Mouse (Mus musculus) limb, embryonic 13.5 days (tissue): Measurements from ENCODE around the gene Med13l. TPM values are rescaled to one million over a fixed set of nuclear protein-coding genes. Genes with fewer than 3 reads are reported as not detected.

Experiments
- ATAC-seq: fragments of 200-750 bp; cut with Nextera tagmentation; 2 replicates; pipeline ENCODE4 v1.8.0; 2017; ENCODE audit warnings: low read depth, moderate number of reproducible peaks, moderate TSS enrichment; ENCODE audit not compliant: low FRiP score
- H3K27ac ChIP-seq: fragments of 300-500 bp; sonication (generic); 2 replicates; pipeline ENCODE4 v1.5.1; 2015; ENCODE audit warnings: inconsistent platforms, mild to moderate bottlenecking, moderate library complexity
- H3K27me3 ChIP-seq: fragments of 300-500 bp; sonication (generic); 2 replicates; pipeline ENCODE4 v1.6.1; 2015; ENCODE audit warnings: mild to moderate bottlenecking, inconsistent platforms
- H3K36me3 ChIP-seq: fragments of 300-500 bp; sonication (generic); 2 replicates; pipeline ENCODE4 v1.6.1; 2015; ENCODE audit warnings: inconsistent platforms, mild to moderate bottlenecking, moderate library complexity
- H3K4me1 ChIP-seq: fragments of 300-500 bp; sonication (generic); 2 replicates; pipeline ENCODE4 v1.6.1; 2015; ENCODE audit warnings: inconsistent platforms
- H3K4me2 ChIP-seq: fragments of 300-500 bp; sonication (generic); replicated peaks from 2 replicates; pipeline ENCODE4 v1.6.1; 2015; ENCODE audit warnings: inconsistent platforms, mild to moderate bottlenecking, moderate library complexity
- H3K4me3 ChIP-seq: fragments of 300-500 bp; sonication (generic); 2 replicates; pipeline ENCODE4 v1.5.1; 2015; ENCODE audit warnings: moderate library complexity, mild to moderate bottlenecking, inconsistent platforms
- H3K9ac ChIP-seq: fragments of 300-500 bp; sonication (generic); 2 replicates; pipeline ENCODE4 v1.6.1; 2015; ENCODE audit warnings: mild to moderate bottlenecking, inconsistent platforms
- H3K9me3 ChIP-seq: fragments of 300-500 bp; sonication (generic); 2 replicates; pipeline ENCODE4 v1.6.1; 2016; ENCODE audit warnings: inconsistent platforms
- WGBS: fragments of 180-500 bp; shearing (Covaris S2); methylation state at CpG from one replicate; pipeline ENCODE4 v1.1.7; 2015; 5-methylcytosine and 5-hydroxymethylcytosine counted together
- polyA plus RNA-seq: library from polyadenylated mRNA; unstranded; fragments of >200 nt; fragmentation: Nextera tagmentation; extraction: Ambion mirVana; gene quantifications from 2 replicates; pipeline ENCODE4 v1.2.1, GENCODE M21; 2015

The Med13l gene
- polyA plus RNA-seq, 1 experiment from 2014 or later: 19.1 TPM

DNA sequence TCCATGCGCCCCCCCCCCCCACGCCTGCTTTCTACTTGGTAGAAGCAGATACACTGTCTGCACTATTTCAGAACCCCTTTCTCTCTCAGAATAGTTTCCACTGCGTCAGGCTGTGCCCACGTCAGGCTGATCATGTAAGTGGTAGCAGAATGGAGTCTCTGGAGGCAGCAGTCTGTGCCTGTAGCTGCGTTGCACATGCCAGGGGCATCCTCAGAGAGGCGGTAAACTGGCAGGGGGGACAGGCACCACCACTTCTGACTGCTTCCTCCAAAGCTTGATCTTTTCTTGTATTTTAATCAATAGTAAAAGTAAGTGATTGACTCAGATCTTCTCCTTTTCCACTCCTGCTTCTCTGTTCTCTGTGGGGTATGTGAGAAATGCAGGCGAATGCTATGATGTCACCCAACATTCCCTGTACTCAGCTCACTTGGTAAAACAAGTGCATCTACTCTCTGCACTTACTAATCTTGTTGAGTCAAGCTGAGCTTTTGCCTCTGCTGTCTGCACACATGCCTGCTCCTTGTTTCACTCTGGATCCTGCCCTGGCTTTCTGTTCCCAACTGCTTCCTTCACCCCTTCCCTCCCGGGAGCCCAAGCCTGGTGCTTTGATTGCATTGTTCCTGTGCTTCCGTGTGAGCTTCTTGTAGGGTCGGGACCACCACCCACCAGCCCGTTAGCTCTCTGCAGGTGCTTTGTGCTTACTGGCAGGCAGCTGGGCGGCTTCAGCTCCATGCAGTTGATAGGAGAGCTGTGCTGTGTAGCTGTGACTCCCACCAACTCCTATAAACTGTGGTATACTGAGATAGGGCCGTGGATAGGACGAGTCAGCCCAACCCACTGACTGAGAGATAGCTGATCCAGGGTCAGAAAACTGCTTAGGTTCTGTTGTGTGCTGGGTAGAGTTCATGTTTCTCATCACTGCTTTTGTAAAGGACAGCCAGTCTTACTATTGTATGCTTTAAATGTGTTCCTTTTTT, 156.1 kb downstream of the Med13l start:
- H3K4me2 ChIP-seq: no peak overlapping the region
- WGBS: 58% methylated on average over 14 of the region's 14 CpGs
- no peak for ATAC-seq

GRCm38 (mm10) chr5:118717456-118717855, 157.0 kb downstream of the Med13l start:
- 70% methylated on average over 10 of the region's 10 CpGs for WGBS

More for the DNA sequence above, 156.1 kb downstream of the Med13l start:
- Histone ChIP-seq H3K9ac (no peak overlapping the region), H3K27me3 (no peaks in the 10 kb centered on the region), H3K27ac (no peak overlapping the region), H3K4me1 (peaks cover 35% of the 10 kb centered on the region), H3K4me3 (no peak overlapping the region), H3K9me3 (no peaks in the 10 kb centered on the region), H3K36me3 (peaks cover 7% of the 10 kb centered on the region)

GRCm38 (mm10) chr5:118718070-118718469, 157.6 kb downstream of the Med13l start:
- WGBS: 74% methylated on average over 6 of the region's 6 CpGs
- peaks cover 27% of the 10 kb centered on the region for H3K4me1 ChIP-seq
- no peak overlapping the region for H3K4me3 ChIP-seq
- no peak overlapping the region for H3K27ac ChIP-seq
- H3K9me3 ChIP-seq: no peaks in the 10 kb centered on the region
- peaks cover 17% of the 10 kb centered on the region for H3K36me3 ChIP-seq
- no peak overlapping the region for H3K9ac ChIP-seq
- H3K27me3 ChIP-seq: no peaks in the 10 kb centered on the region
- no peak for ATAC-seq
- no peak overlapping the region for H3K4me2 ChIP-seq

More at GRCm38 (mm10) chr5:118717456-118717855, 157.0 kb downstream of the Med13l start:
- H3K9ac ChIP-seq: no peak overlapping the region
- H3K27ac ChIP-seq: no peak overlapping the region
- H3K4me3 ChIP-seq: no peak overlapping the region
- peaks cover 29% of the 10 kb centered on the region for H3K4me1 ChIP-seq
- no peak overlapping the region for H3K4me2 ChIP-seq
- no peaks in the 10 kb centered on the region for H3K27me3 ChIP-seq
- H3K9me3 ChIP-seq: no peaks in the 10 kb centered on the region
- no peak for ATAC-seq
- peaks cover 16% of the 10 kb centered on the region for H3K36me3 ChIP-seq

DNA sequence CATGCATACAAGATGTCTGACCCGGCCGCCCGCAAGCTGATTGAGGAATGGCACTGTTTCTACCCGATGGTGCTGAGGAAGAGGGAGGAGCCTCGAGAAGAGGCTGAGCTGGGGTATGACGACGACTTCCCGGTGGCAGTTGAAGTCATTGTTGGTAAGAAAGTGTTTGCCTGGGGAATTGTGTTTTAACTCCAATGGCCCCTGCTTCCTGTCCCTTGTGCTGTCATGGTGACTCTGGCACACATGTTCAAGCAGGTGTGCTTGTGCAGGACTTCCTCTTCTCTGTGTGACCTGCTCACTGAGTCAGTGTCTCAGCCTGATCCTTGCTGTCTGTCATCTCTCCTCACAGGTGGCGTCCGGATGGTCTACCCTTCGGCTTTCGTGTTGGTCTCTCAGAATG, 160.9 kb downstream of the Med13l start:
- Histone ChIP-seq H3K27me3 (no peaks in the 10 kb centered on the region), H3K4me3 (no peak overlapping the region), H3K9ac (no peak overlapping the region), H3K9me3 (no peaks in the 10 kb centered on the region), H3K4me1 (peaks cover 20% of the 10 kb centered on the region), H3K27ac (no peak overlapping the region), H3K36me3 (peaks cover 42% of the 10 kb centered on the region), H3K4me2 (no peak overlapping the region)
- ATAC-seq: no peak
- 83% methylated on average over 12 of the region's 12 CpGs for WGBS

DNA sequence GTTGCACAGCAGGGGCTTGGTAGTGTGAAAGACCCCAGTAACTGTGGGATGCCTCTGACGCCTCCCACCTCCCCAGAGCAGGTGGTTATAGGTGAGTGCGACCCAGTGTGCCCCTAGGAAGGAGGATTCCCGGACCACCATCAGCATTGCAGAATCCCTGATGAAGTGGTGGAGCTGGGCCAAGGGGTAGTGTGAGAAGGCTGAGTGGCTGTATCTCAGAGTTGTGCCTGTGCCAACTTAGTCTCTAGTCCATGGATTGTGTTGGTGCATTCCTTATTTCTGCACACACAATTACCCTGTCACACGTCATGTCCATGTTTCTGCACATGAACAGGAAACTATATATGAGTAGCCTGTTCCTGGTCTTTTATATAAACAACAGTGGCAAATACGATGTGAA, 161.4 kb downstream of the Med13l start:
- H3K9ac ChIP-seq: no peak overlapping the region
- 91% methylated on average over 5 of the region's 5 CpGs for WGBS
- no peak overlapping the region for H3K4me3 ChIP-seq
- no peaks in the 10 kb centered on the region for H3K27me3 ChIP-seq
- no peak overlapping the region for H3K27ac ChIP-seq
- no peak overlapping the region for H3K4me2 ChIP-seq
- no peaks in the 10 kb centered on the region for H3K9me3 ChIP-seq
- no peak for ATAC-seq
- H3K36me3 ChIP-seq: peaks cover 47% of the 10 kb centered on the region
- H3K4me1 ChIP-seq: peaks cover 16% of the 10 kb centered on the region

DNA sequence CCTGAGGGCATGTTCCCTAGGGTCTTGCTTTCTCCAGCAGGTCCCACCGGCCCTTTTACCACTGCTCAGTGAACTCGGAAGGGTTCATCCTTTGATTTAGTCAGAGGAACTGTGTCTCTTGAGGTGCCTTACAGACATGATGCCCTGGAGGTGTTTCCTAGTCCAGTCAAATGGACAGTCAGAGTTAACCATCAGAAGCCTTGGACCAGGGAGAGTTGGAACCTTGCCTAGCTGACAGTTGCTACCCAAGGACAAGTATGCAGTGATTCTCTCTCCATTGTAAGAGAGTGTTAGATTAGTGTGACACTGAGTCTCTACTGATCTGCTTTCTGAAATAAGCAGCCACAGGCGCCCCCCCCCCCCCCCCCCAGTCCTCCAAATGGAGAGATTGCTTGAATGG, 162.0 kb downstream of the Med13l start:
- H3K27ac ChIP-seq: no peak overlapping the region
- H3K4me1 ChIP-seq: peaks cover 11% of the 10 kb centered on the region
- no peak for ATAC-seq
- 85% methylated on average over 3 of the region's 3 CpGs for WGBS
- no peak overlapping the region for H3K4me3 ChIP-seq
- H3K9me3 ChIP-seq: no peaks in the 10 kb centered on the region
- H3K9ac ChIP-seq: no peak overlapping the region
- no peaks in the 10 kb centered on the region for H3K27me3 ChIP-seq
- H3K36me3 ChIP-seq: peaks cover 53% of the 10 kb centered on the region
- no peak overlapping the region for H3K4me2 ChIP-seq

DNA sequence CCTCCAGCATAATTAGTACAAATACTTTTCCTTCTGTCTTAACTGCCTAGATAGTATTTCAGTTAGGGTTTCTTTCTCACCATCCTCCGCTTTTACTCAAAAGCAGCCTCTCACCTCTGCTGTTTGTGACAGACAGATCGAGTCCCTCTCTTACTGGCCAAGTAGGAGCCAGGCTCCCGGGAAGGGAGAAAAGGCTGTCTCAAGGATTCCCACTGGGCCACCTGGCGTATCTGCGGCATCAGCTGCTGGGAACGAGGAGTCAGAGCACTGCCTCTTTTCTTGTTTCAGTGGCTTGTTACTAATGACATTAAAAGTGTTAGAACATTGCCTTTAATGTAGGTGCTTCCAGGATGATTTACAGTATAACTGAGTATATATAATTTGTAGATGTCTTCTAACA, 164.9 kb downstream of the Med13l start:
- Histone ChIP-seq H3K9ac (no peak overlapping the region), H3K27me3 (no peaks in the 10 kb centered on the region), H3K36me3 (peaks cover 82% of the 10 kb centered on the region), H3K9me3 (no peaks in the 10 kb centered on the region), H3K27ac (no peak overlapping the region), H3K4me2 (no peak overlapping the region), H3K4me3 (no peak overlapping the region), H3K4me1 (0 out of 2 replicates have a peak, but pooled peaks cover 4% of the 10 kb centered on the region)
- 78% methylated on average over 6 of the region's 6 CpGs for WGBS
- ATAC-seq: no peak

DNA sequence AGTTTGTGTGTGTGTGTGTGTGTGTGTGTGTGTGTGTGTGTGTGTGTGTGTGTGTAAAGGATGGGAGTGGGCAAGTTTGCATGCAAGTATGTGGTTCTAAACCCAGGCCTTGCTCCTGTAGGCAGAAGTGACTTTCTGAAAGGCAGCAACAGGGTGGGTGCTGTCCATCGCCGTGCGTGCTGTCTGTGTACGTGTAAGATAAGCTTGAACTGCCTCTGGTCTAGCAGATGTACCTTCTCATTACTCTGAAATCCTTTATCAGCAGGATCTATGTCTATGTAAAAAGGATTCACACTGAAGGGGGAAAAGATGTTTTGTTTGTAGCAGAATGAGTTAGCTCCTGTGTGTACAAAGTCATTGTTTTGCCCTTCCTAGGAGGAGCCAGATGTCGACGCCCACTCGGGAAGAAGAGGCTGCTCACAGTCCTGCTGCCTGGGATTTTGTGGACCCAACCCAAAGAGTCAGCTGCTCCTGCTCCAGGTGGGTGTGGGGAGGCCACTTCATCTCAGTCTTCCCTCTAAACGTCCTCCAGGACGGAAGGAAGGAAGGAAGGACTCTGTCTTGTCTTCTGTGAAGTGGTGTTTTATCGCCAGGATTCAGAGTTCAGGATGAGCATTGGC, 165.5 kb downstream of the Med13l start:
- no peak for ATAC-seq
- Histone ChIP-seq H3K9me3 (no peaks in the 10 kb centered on the region), H3K9ac (no peak overlapping the region), H3K27ac (no peak overlapping the region), H3K4me3 (no peak overlapping the region), H3K36me3 (peaks cover 88% of the 10 kb centered on the region), H3K4me1 (0 out of 2 replicates have a peak, but pooled peaks cover 4% of the 10 kb centered on the region), H3K27me3 (no peaks in the 10 kb centered on the region), H3K4me2 (no peak overlapping the region)
- whole genome bisulfite sequencing: 87% methylated on average over 10 of the region's 10 CpGs

DNA sequence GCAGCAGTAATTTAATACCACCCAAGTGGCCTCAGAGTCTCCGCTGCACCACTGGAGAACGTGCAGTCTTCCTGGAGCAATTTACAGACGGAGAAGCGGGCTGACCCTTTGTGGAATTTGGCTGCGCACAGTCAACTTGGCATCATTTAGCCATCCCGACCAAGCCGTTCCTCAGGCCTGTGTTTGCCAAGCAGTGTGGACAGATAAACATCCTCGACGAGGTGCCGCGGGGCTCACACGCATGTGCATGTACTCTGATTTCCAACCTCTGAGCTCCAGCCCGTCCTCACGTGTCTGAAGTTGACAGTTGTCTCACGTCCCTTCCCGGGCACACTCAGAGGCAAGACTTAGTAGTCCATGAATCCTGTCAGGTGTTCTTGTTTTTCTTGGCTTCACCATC, 166.9 kb downstream of the Med13l start:
- ATAC-seq: no peak
- H3K4me2 ChIP-seq: no peak overlapping the region
- no peaks in the 10 kb centered on the region for H3K9me3 ChIP-seq
- H3K36me3 ChIP-seq: peaks cover 88% of the 10 kb centered on the region
- H3K4me1 ChIP-seq: 0 out of 2 replicates have a peak, but pooled peaks cover 4% of the 10 kb centered on the region
- 81% methylated on average over 16 of the region's 16 CpGs for WGBS
- H3K27ac ChIP-seq: no peak overlapping the region
- H3K4me3 ChIP-seq: no peak overlapping the region
- no peak overlapping the region for H3K9ac ChIP-seq
- no peaks in the 10 kb centered on the region for H3K27me3 ChIP-seq

GRCm38 (mm10) chr5:118732221-118732620, 171.7 kb downstream of the Med13l start:
- Histone ChIP-seq H3K4me3 (no peak overlapping the region), H3K9me3 (no peaks in the 10 kb centered on the region), H3K27me3 (no peaks in the 10 kb centered on the region), H3K36me3 (peaks cover 89% of the 10 kb centered on the region), H3K9ac (no peak overlapping the region), H3K4me2 (no peak overlapping the region), H3K4me1 (no peaks in the 10 kb centered on the region), H3K27ac (no peak overlapping the region)
- 63% methylated on average over 3 of the region's 3 CpGs for WGBS
- no peak for ATAC-seq

- Histone ChIP-seq H3K9me3 (no peaks in the 10 kb centered on the region), H3K4me3 (no peak overlapping the region), H3K4me1 (no peaks in the 10 kb centered on the region), H3K27ac (no peak overlapping the region), H3K9ac (no peak overlapping the region), H3K27me3 (no peaks in the 10 kb centered on the region), H3K4me2 (no peak overlapping the region), H3K36me3 (peaks cover 86% of the 10 kb centered on the region)
- no peak for ATAC-seq
- WGBS: 85% methylated on average over 8 of the region's 8 CpGs
Measured at GRCm38 (mm10) chr5:118732651-118733050, 172.2 kb downstream of the Med13l start.

DNA sequence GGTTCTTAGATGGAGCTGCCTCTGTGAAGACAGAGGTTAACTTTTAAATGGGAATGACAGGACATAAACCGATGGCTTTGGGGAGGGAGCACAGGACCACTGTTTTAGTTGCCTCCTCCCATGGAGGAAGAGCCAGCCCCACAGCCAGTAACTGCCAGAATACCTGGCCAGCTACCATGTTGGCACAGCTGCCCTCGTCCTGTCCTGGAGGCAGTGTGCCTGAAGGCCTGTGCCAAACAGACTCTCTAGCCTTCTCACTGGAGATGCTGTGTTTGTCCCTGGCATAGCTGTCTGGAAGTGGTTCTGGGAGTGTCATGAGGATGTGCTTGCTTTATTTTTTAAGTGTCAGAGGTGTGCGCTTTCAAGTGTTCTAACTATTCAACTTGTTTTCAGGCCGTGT, 173.1 kb downstream of the Med13l start:
- Histone ChIP-seq H3K36me3 (peaks cover 86% of the 10 kb centered on the region), H3K27ac (no peak overlapping the region), H3K9ac (no peak overlapping the region), H3K27me3 (no peaks in the 10 kb centered on the region), H3K9me3 (no peaks in the 10 kb centered on the region), H3K4me2 (no peak overlapping the region), H3K4me3 (no peak overlapping the region), H3K4me1 (no peaks in the 10 kb centered on the region)
- WGBS: 87% methylated on average over 4 of the region's 4 CpGs
- ATAC-seq: no peak
